Mouse (Mus musculus): ENCODE data around the gene Adgrl2.

Gene Adgrl2

GRCm38 (mm10) chr3:148990531-148991003 is at the start of gene Adgrl2:
Gene Adgrl2, minus strand, starts transcription at chr3:148990555.
- no peak for DNase-seq (ENCODE audit: low spot score)

- no peak for DNase-seq (ENCODE audit: low spot score)
Observed at GRCm38 (mm10) chr3:149038771-149039170, 48.4 kb upstream of the Adgrl2 start.

GRCm38 (mm10) chr3:149019925-149020324 is 29.6 kb upstream of the Adgrl2 start:
- no peak for DNase-seq (ENCODE audit: low spot score)

- no peak for DNase-seq (ENCODE audit: low spot score)
Observed at GRCm38 (mm10) chr3:149009311-149009710, 19.0 kb upstream of the Adgrl2 start.

GRCm38 (mm10) chr3:149008634-149009023 is 18.3 kb upstream of the Adgrl2 start:
- no peak for DNase-seq (ENCODE audit: low spot score)

- DNase-seq (ENCODE audit: low spot score), result no peak
Observed at GRCm38 (mm10) chr3:149007860-149008633, 17.7 kb upstream of the Adgrl2 start.

GRCm38 (mm10) chr3:149001364-149001763 is 11.0 kb upstream of the Adgrl2 start:
- no peak for DNase-seq (ENCODE audit: low spot score)

GRCm38 (mm10) chr3:148998661-148999060 is 8.3 kb upstream of the Adgrl2 start:
- DNase-seq (ENCODE audit: low spot score), result no peak

GRCm38 (mm10) chr3:148991056-148991455 is 701 bp upstream of the Adgrl2 start:
- DNase-seq (ENCODE audit: low spot score), result no peak

GRCm38 (mm10) chr3:148989818-148990530 is 381 bp downstream of the Adgrl2 start:
- DNase-seq (ENCODE audit: low spot score), result peak; percentile 57

- DNase-seq (ENCODE audit: low spot score), result peak; percentile 82
Observed at GRCm38 (mm10) chr3:148988996-148989817, 1.1 kb downstream of the Adgrl2 start.

GRCm38 (mm10) chr3:148988293-148988995 is 1.9 kb downstream of the Adgrl2 start:
- no peak for DNase-seq (ENCODE audit: low spot score)

GRCm38 (mm10) chr3:148987591-148988292 is 2.6 kb downstream of the Adgrl2 start:
- DNase-seq (ENCODE audit: low spot score), result peak; percentile 59

GRCm38 (mm10) chr3:148986894-148987590 is 3.3 kb downstream of the Adgrl2 start:
- no peak for DNase-seq (ENCODE audit: low spot score)

GRCm38 (mm10) chr3:148986296-148986893 is 4.0 kb downstream of the Adgrl2 start:
- DNase-seq (ENCODE audit: low spot score), result no peak

- DNase-seq (ENCODE audit: low spot score), result no peak
Observed at GRCm38 (mm10) chr3:148984326-148984725, 6.0 kb downstream of the Adgrl2 start.

GRCm38 (mm10) chr3:148982370-148982769 is 8.0 kb downstream of the Adgrl2 start:
- no peak for DNase-seq (ENCODE audit: low spot score)

- DNase-seq (ENCODE audit: low spot score), result no peak
Observed at GRCm38 (mm10) chr3:148981776-148982175, 8.6 kb downstream of the Adgrl2 start.

- DNase-seq (ENCODE audit: low spot score), result no peak
Observed at GRCm38 (mm10) chr3:148978541-148978940, 11.8 kb downstream of the Adgrl2 start.

GRCm38 (mm10) chr3:148977838-148978237 is 12.5 kb downstream of the Adgrl2 start:
- DNase-seq (ENCODE audit: low spot score), result no peak
